Mouse (Mus musculus) erythroblast, embryonic 14.5 days (primary cell): ENCODE data around the gene Maml3.

Source experiments
- GATA1 ChIP-seq: IDR thresholded peaks from 2 replicates; pipeline ENCODE4 v1.6.1; 2012; ENCODE audit warnings: low read length, inconsistent platforms, mixed read lengths
- TAL1 ChIP-seq: IDR thresholded peaks from 3 replicates; pipeline ENCODE4 v1.6.1; 2012; ENCODE audit warnings: low read length, inconsistent platforms, mixed read lengths

DNA sequence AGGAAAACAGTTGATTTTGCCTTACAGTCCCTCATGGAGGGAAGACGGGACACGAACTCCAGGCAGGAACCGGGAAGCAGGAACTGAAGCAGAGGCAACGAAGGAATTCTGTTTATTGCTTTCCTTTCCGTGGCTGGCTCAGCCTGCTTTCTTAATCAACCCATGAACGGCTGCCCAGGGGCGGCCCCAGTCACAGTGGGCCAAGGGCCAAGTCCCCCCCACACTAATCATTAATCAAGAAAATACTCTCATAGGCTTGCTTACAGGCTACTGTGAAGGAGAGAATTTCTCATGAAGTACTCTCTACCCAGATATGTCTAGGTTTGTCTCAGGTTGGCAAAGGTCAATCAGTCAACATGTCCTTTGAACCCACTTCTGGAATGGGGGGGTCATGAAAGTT lies 14.3 kb upstream of the Maml3 start:
- TF ChIP-seq TAL1 (no peak), GATA1 (no peak)
